Mouse (Mus musculus): ENCODE measurements around the gene Otud5.
"Not testable (repeated sequence)": the region's sequence is repeated elsewhere in the genome, so short reads cannot be mapped to it uniquely, and the experiment has no call there.

Gene Otud5

DNA sequence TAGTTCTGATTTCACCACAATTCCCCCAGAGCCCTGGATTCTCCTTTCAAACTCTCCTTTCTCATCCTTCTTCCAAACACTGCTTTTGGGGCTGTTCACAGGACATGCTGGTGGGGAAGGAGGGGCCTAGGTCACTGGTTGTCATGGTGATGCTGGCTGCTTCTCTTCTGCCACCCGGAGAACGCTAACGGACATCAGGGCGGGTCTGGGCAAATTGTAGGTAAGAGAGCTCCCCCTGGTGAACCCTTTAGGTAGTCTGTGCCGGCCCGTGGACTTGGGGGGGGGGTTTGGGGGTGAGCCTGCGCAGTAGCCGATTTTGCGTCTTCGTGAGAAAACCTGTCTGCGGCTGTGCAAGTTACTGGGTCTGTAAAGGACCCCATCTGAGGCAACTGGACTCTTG lies 38.7 kb downstream of the Otud5 start:
- peak; percentile 43 for DNase-seq (ENCODE audit: low spot score)

GRCm38 (mm10) chrX:7883841-7884567 lies 42.8 kb downstream of the Otud5 start, which contains the start of gene Slc35a2:
Gene Slc35a2, plus strand, starts transcription at chrX:7884028.
- DNase-seq (ENCODE audit: low spot score), result peak; percentile 89

DNA sequence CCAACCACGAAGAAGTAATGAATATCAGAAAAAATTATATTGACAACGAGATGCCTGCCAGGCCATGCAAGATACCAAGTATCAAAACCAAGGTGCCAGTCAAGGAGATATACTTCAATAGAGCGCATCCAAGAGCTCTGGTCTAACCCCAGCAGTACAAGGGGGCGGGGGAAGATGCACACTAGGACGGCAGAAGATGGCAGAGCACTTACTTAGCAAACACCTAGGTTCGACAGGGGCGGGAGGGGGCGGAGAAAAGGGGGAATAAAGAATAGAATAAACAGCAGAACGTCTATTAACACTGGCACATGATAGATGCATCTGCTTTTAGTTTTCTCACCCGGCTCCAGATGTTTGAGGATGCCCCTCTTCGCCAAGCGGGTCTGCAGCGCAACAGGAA lies 57.0 kb downstream of the Otud5 start:
- DNase-seq (ENCODE audit: low spot score), result no peak

GRCm38 (mm10) chrX:7898880-7899874 lies 58.0 kb downstream of the Otud5 start, which contains the start of the genes Pqbp1 and Timm17b:
Gene Pqbp1, minus strand, starts transcription at chrX:7899269.
Gene Timm17b, plus strand, starts transcription at chrX:7899357.
- DNase-seq (ENCODE audit: low spot score), result peak; percentile 89

- no peak for DNase-seq (ENCODE audit: low spot score)
Measured at GRCm38 (mm10) chrX:7904441-7904840, 63.3 kb downstream of the Otud5 start.

DNA sequence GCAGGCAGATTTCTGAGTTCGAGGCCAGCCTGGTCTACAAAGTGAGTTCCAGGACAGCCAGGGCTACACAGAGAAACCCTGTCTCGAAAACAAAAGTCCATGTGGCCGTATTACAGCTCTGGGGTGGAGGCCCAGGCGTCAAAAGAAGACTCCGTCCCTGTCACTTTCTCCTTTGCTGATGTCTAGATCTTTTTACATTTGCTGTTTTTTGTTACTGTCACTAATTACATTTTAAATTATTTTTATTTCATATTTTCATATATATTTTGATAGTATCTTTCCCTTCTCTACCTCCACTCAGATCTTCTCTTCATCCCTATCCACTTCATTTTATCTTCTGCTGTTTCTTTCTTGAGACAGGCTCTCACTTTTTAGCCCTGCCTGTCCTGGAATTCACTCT lies 66.6 kb downstream of the Otud5 start, which contains the start of gene Gm10491:
TSS of gene Gm10491 (minus strand) at position 101 of the 400 bp plus-strand sequence.
- DNase-seq (ENCODE audit: low spot score), result no peak

DNA sequence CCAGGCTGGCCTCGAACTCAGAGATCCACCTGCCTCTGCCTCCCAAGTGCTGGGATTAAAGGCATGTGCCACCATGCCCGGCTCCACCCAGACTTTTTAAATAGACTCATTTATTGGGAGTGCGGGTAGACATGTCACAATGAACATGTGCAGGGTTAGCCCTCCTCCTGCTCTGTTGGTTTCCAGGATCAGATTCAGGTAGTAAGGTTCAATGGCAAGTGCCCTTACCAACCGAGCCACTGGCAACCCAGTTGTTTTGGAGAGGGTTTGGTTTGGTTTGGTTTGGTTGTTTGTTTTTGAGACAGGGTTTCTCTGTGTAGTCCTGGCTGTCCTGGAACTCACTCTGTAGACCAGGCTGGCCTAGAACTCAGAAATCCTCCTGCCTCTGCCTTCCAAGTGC lies 68.1 kb downstream of the Otud5 start, which contains the start of gene Gm10490:
TSS of gene Gm10490 (plus strand) at position 301 of the 400 bp plus-strand sequence.
- DNase-seq (ENCODE audit: low spot score), result not testable (repeated sequence)

GRCm38 (mm10) chrX:7910473-7910872 lies 69.3 kb downstream of the Otud5 start:
- DNase-seq (ENCODE audit: low spot score), result no peak

DNA sequence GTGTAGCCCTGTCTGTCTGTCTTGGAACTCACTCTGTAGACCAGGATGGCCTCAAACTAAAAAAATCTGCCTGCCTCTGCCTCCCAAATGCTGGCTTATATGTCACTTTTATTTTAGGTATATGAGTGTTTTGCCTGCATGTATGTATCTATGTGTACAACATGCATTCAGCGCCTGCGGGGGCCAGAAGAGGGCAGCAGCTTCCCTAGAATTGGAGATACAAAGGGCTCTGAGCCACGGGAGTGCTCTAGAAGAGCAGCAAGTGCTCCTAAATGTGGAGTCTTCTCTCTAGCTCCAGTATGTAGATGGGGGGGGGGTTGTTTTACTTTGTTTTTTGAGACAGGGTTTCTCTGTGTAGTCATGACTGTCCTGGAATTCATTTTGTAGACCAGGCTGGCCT lies 74.5 kb downstream of the Otud5 start:
- DNase-seq (ENCODE audit: low spot score), result not testable (repeated sequence)

- not testable (repeated sequence) for DNase-seq (ENCODE audit: low spot score)
Measured at GRCm38 (mm10) chrX:7917960-7918359, 76.8 kb downstream of the Otud5 start.

DNA sequence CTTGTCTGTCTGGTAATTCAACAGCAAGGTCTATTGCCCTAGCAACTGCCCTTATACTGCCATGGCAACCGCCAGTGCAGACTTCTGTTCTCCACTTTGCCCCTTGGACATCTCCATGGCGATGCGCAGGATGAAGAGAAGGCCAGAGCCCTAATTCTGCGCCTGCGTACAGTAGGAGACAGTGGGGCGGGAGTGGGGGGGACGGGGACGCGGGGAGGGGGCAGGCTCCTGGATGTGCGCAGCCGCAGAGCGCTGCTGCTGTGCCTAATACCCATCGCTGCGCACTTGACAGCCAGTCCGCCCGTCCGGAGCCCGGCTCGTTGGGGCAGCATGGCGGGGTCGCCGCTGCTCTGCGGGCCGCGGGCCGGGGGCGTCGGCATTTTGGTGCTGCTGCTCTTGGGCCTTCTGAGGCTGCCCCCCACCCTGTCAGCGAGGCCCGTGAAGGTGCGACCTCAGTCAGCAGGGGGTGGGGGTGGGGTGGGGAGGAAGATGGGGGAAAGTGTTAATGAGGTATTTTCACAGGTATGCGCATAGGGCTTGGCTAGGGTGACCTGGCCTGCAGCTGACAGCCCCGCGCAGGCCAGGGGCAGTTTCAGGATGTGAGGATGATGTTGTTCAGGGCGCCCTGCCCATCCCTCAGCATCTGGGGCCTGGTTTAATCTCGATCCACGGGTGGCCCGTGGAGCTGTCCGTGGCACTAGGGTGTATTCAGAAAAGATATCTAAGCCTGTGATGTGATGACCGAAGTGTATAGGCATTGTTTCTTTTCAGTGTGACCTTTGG lies 78.6 kb downstream of the Otud5 start, which contains the start of gene Pcsk1n:
TSS of gene Pcsk1n (plus strand) at position 222 of the 783 bp plus-strand sequence.
- no peak for DNase-seq (ENCODE audit: low spot score)

- DNase-seq (ENCODE audit: low spot score), result peak; percentile 18
Measured at GRCm38 (mm10) chrX:7922032-7922431, 80.9 kb downstream of the Otud5 start.

Data from yolk sac, embryonic 10.5 days (tissue).